Mouse (Mus musculus) heart, embryonic 16.5 days (tissue): ENCODE results near the gene Uts2b. TPM values are rescaled to one million over a fixed set of nuclear protein-coding genes. Genes with fewer than 3 reads are reported as not detected.
A peak's percentile ranks its signal among the peaks of the same experiment; 100 is the strongest.

Experiments used
- ATAC-seq: fragments of 200-750 bp; cut with Nextera tagmentation; replicated peaks from 2 replicates; pipeline ENCODE4 v1.8.0; 2017; ENCODE audit warnings: moderate number of reproducible peaks; ENCODE audit not compliant: insufficient read depth, low FRiP score; ENCODE audit errors: extremely low read depth
- H3K27ac ChIP-seq: fragments of 300-500 bp; sonication (generic); 2 replicates; pipeline ENCODE4 v1.5.1; 2014; ENCODE audit warnings: mild to moderate bottlenecking, low read length, control low read depth, moderate library complexity
- H3K27me3 ChIP-seq: fragments of 300-500 bp; sonication (generic); 2 replicates; pipeline ENCODE4 v1.6.1; 2014; ENCODE audit warnings: low read length, mixed read lengths; ENCODE audit not compliant: control insufficient read depth, insufficient read depth
- H3K36me3 ChIP-seq: fragments of 300-500 bp; sonication (generic); 2 replicates; pipeline ENCODE4 v1.6.1; 2014; ENCODE audit not compliant: control insufficient read depth, insufficient read depth
- H3K4me1 ChIP-seq: fragments of 300-500 bp; sonication (generic); 2 replicates; pipeline ENCODE4 v1.6.1; 2014; ENCODE audit warnings: low read length, mixed read lengths; ENCODE audit not compliant: control insufficient read depth, insufficient read depth
- H3K4me2 ChIP-seq: fragments of 300-500 bp; sonication (generic); 2 replicates; pipeline ENCODE4 v1.6.1; 2014; ENCODE audit warnings: low read depth, mild to moderate bottlenecking, control low read depth, low read length
- H3K4me3 ChIP-seq: fragments of 300-500 bp; sonication (generic); 2 replicates; pipeline ENCODE4 v1.5.1; 2014; ENCODE audit warnings: mild to moderate bottlenecking, control low read depth, low read length
- H3K9ac ChIP-seq: fragments of 300-500 bp; sonication (generic); 2 replicates; pipeline ENCODE4 v1.6.1; 2014; ENCODE audit warnings: low read length, control low read depth
- H3K9me3 ChIP-seq: fragments of 300-500 bp; sonication (generic); replicated peaks from 2 replicates; pipeline ENCODE4 v1.6.1; 2016; ENCODE audit warnings: low read length; ENCODE audit not compliant: control insufficient read depth
- WGBS: fragments of 180-500 bp; shearing (Covaris S2); extraction: QIAGEN DNeasy Blood & Tissue Kit; methylation state at CpG from one replicate; pipeline ENCODE4 v1.1.7; 2014; 5-methylcytosine and 5-hydroxymethylcytosine counted together
- polyA plus RNA-seq: library from polyadenylated mRNA; unstranded; fragments of >200 nt; fragmentation: Nextera tagmentation; extraction: Ambion mirVana; gene quantifications from 2 replicates; pipeline ENCODE4 v1.2.1, GENCODE M21; 2015

Uts2b gene
- polyA plus RNA-seq, 1 experiment from 2014 or later: 28.7 TPM

DNA sequence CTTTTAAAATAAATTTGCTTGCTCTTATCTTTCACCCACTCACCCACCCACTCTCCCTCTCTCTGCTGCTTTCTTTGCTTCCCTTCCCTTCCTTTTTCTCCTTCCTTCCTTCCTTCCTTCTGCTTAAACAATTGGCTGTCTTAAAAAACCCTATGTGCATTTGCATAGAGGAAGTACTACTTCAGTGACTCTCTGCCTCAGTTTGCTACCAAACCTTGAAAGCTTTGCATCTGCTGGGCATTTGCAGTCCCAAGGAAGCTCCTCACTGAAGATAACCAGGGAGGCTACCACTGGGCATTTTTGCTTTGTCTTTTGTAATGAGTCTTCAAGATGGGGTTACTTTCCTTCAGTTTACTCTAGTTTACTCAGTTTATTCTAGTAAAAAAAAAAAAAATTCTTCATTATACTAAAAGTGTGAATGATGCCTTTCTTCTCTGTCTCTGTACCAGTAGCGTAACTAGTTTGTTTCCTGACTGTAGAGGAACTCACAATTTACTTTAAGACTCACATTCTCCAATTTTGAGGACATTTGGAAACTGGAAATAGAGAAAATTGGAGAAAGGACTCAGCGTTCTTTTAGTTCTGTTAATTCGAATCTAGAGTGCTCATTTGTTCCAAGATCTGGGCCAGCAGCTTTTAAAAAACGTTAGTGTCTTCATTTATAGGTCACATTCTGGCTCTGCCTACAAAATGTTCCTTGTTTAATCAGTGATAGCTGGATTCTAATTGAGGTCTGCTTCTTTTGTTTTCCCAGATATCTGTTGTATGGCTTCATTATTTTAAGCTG is 25.4 kb upstream of the Uts2b start:
- peaks cover 6% of the 10 kb centered on the region; the same call in 1 of the 2 replicates for H3K9me3 ChIP-seq
- H3K27ac ChIP-seq: no peak overlapping the region
- H3K4me1 ChIP-seq: peaks cover 4% of the 10 kb centered on the region
- peaks cover 2% of the 10 kb centered on the region; the same call in 1 of the 2 replicates for H3K36me3 ChIP-seq
- no peaks in the 10 kb centered on the region for H3K27me3 ChIP-seq
- no peak overlapping the region for H3K4me3 ChIP-seq
- no peak overlapping the region for H3K4me2 ChIP-seq
- H3K9ac ChIP-seq: no peak overlapping the region
- 87% methylated on average over 4 of the region's 4 CpGs for WGBS
- ATAC-seq: no peak

DNA sequence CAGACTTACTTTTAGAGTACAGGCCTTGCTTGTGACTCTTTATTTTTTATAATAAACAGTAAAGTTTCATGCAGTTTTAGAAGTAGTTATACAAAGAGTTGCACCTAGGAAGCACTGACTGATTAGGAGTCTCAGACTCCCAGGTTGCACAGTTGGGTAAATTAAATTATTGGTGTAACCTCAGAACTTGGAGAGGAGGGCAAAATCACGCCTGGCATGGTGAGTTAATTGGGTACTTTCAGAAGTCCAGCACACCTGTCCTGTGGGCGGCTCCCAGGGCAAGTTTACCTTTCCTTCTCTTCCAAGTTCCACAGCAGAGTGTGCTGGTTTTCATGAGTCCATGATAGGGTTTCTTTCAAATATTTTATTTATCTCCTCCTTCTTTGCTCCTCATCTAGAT is 21.8 kb upstream of the Uts2b start:
- no peak overlapping the region for H3K4me3 ChIP-seq
- WGBS: 80% methylated on average over 2 of the region's 2 CpGs
- H3K4me1 ChIP-seq: peaks cover 20% of the 10 kb centered on the region
- H3K4me2 ChIP-seq: no peak overlapping the region
- no peak overlapping the region for H3K27ac ChIP-seq
- peaks cover 6% of the 10 kb centered on the region; the same call in 1 of the 2 replicates for H3K9me3 ChIP-seq
- ATAC-seq: no peak
- H3K27me3 ChIP-seq: no peaks in the 10 kb centered on the region
- no peak overlapping the region for H3K9ac ChIP-seq
- peaks cover 2% of the 10 kb centered on the region; the same call in 1 of the 2 replicates for H3K36me3 ChIP-seq

DNA sequence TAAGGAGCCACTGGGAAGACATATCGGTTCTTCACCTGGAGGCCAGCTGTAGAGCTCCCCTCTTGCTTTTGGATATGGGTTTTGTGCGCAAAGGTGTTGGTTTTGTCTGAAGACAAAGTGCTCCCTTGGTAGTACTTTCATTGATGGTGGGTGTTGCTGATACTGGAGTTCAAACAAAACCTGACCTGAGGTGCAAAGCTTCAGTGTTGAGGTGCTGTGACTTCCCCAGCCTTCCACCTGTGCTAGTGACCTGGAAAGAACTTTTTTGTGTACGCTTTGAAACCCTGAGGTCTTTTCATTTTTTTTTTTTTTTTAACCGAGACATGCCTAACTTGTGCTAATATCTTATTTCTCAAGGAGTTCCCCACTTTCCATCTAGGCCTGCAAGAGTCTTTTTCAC is 20.3 kb upstream of the Uts2b start:
- Histone ChIP-seq H3K27me3 (no peaks in the 10 kb centered on the region), H3K9ac (no peak overlapping the region), H3K4me1 (peaks cover 20% of the 10 kb centered on the region), H3K36me3 (no peaks in the 10 kb centered on the region), H3K4me2 (peak overlapping the region; percentile 89), H3K4me3 (peak overlapping the region; percentile 96), H3K9me3 (no peaks in the 10 kb centered on the region), H3K27ac (no peak overlapping the region; the same call in 1 of the 2 replicates)
- no peak for ATAC-seq
- WGBS: 87% methylated on average over 4 of the region's 4 CpGs

DNA sequence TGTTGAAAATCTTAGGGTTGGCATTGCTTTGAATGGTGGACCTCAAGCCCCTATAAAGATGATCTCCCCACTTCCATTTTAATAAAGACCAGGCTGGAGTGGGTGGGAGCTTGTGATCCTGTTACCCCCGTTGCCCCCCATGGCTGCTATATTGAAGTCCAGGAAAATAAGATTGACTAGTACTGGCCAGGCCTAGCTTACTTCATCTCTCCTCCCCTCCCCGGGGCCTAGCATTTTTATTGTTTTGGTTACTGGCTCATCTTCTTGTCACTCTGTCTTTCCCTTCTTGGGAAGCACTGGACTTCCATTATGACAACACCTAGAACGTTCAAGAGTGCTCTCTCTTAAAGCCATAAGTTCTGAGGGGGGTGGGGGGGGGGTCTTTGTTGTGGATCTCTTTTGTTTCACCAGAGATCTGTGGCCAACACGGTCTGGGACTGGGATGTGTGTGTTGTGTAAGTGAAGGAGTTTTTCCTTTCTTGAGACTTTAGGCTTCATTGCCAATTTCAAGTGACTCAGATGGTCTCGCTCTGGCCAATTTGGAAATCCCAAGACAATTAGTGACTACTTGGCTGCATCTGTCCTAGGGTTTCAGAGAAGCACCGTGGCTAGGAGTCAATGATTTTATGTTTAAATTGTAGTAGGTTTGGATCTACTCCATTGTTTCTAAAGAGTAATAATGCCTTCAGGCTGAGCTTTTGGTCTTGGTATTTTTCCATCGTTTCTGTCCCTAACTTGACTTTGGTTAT is 19.7 kb upstream of the Uts2b start:
- ATAC-seq: no peak
- Histone ChIP-seq H3K27ac (peak overlapping the region; percentile 97), H3K4me2 (peak overlapping the region; percentile 89), H3K9ac (peak overlapping the region; percentile 97), H3K4me3 (peak overlapping the region; percentile 96), H3K4me1 (peaks cover 20% of the 10 kb centered on the region), H3K27me3 (no peaks in the 10 kb centered on the region), H3K9me3 (no peaks in the 10 kb centered on the region), H3K36me3 (no peaks in the 10 kb centered on the region)
- 35% methylated on average over 7 of the region's 7 CpGs for WGBS

DNA sequence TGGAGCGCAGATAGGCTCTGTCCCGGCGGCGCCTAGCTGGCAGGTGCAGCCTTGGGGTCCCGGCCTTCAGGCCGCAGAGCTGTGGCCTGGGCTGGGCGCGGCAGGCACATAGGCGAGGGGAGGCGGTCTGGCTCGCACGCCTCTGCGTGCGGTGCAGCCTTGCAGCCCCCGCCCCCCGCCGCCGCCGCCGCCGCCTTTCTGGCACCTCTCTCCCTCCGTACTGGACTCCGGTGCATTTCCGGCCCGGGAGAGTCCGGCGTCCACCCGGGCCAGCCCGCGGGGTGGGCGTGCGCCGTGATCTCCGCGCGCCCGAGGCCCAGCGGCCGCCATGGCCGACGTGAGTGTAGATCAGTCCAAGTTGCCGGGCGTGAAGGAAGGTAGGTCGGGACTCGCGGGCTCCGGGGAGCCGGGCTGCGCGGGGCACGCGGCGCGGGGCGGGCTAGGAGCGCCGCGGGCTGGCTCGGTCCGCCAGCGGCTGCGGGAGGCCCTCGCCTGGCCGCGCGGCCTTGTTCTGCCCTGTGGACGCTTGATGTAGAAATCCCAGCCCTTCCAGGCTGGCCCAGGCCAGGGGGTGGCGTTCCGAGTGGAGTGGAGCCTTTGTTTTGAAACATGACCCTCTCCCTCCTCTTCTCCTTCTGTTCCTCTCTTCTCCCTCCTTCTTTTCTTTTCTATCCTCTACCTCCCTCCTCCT is 18.9 kb upstream of the Uts2b start, which contains the start of gene Ccdc50:
Gene Ccdc50 (plus strand): TSS at position 109 of the 691 bp plus-strand sequence.
- peak within 1 kb of the TSS; percentile 97 for H3K9ac ChIP-seq
- peak within 1 kb of the TSS; percentile 97 for H3K27ac ChIP-seq
- H3K4me3 ChIP-seq: peak within 1 kb of the TSS; percentile 96
- peak; percentile 94 for ATAC-seq
- no peaks in the 10 kb centered on the region for H3K36me3 ChIP-seq
- peaks cover 20% of the 10 kb centered on the region for H3K4me1 ChIP-seq
- under 1% methylated on average over 54 of the region's 69 CpGs for WGBS
- no peaks in the 10 kb centered on the region for H3K27me3 ChIP-seq
- peak within 1 kb of the TSS; percentile 89 for H3K4me2 ChIP-seq
- H3K9me3 ChIP-seq: no peaks in the 10 kb centered on the region

DNA sequence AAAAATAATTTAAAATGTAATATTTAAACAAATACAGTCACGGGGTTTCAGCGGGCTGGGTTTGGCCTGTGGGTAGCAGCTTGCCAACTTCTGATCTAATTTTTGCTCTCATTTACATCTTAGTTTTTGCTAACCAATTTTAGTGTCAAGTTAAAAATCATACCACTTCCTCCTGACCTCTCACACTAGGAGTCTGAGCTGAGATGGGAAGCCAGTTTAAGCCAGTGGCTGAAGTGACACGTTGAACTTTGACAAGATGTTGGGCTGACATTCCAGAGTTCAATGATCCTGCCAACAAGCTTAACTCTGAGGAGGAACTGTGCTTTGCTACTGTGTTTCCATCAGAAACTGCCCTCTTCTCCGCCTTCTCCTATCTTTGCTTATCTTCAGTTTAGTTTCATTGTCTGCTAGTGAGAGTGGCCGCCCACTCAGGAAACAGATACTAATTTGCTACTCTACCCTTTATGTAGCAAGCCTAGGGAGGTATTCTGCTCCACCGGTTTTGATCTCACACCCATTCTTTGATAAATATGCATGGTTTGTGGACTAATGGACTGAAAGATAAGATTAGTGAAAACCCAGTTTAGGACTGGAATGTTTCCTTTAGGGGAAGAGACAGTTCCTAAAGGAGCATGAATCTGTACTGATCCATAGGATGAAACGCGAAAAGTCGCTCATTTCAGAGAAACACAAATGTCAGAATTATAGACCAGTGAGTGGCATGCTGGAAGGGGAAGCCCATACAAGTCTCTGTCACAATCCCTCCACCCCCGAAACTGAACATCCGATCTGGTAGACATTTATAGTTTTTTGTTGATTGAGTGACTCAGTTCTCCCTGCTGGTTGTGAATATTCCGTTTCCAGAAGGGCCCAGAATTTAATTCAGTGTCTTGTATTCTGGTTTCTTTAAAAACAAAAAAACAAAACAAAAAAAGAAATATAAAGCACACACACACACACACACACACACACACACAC is 17.9 kb upstream of the Uts2b start:
- Histone ChIP-seq H3K4me1 (peaks cover 20% of the 10 kb centered on the region), H3K9me3 (no peaks in the 10 kb centered on the region), H3K4me2 (peak overlapping the region; percentile 89), H3K4me3 (peak overlapping the region; percentile 96), H3K36me3 (no peaks in the 10 kb centered on the region), H3K27me3 (no peaks in the 10 kb centered on the region), H3K27ac (peak overlapping the region; percentile 97), H3K9ac (peak overlapping the region; percentile 97)
- 32% methylated on average over 12 of the region's 12 CpGs for WGBS
- ATAC-seq: no peak

DNA sequence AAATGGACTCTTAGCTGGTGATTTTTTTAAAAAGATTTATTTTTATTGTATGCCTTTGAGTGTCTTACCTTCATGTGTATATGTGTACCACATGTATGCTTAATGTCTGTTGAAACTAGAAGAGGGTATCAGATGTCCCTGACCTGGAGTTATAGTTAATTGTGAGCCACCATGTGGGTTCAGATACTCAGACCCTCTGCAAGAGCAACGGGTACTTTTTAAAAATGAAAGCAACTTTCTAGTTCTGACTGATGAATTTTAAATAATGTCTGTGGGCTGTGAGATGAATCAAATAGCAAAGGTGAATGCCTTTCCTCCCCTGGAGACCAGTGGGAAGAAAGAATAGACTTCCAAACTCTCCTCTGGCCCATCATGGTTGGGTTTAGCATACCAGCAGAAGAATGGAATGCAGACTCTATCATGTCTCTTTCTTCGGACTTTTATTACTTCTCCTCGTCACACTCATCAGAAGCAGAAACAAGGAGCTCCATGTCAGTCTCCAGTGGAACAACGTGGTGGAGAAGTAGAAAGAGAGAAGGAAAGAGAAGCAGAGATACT is 16.9 kb upstream of the Uts2b start:
- Histone ChIP-seq H3K4me3 (no peak overlapping the region), H3K27me3 (no peaks in the 10 kb centered on the region), H3K27ac (no peak overlapping the region), H3K36me3 (no peaks in the 10 kb centered on the region), H3K9me3 (no peaks in the 10 kb centered on the region), H3K9ac (no peak overlapping the region), H3K4me2 (no peak overlapping the region), H3K4me1 (peaks cover 20% of the 10 kb centered on the region)
- 63% methylated on average over 4 of the region's 4 CpGs for WGBS
- no peak for ATAC-seq

DNA sequence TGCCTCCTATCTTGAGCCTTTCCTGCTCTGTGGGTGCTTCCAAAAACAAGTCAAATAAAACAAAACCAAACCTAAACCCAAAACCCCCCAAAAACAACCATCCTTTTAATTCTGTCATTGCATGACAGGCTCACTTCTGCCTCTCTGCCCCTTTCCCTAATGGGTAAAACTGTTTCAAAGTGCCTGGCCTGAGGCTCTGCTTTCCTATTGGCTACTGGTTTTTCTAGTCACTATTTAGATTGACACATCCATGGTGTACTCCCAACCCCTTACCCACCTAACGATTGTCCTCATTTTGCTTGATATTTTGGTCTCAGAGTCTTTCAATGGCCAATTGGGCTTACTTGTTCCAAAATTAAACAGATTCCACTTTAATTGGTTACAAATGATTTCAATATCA is 15.6 kb upstream of the Uts2b start:
- Histone ChIP-seq H3K27me3 (no peaks in the 10 kb centered on the region), H3K4me2 (no peak overlapping the region), H3K9ac (no peak overlapping the region), H3K36me3 (no peaks in the 10 kb centered on the region), H3K27ac (no peak overlapping the region), H3K4me1 (peaks cover 18% of the 10 kb centered on the region), H3K4me3 (no peak overlapping the region), H3K9me3 (no peaks in the 10 kb centered on the region)
- 88% methylated on average over 1 of the region's 1 CpGs for WGBS
- no peak for ATAC-seq
